Mouse (Mus musculus) liver, adult 2 months (tissue): ENCODE measurements around the gene Cmtr2. TPM values are rescaled to one million over a fixed set of nuclear protein-coding genes. Genes with fewer than 3 reads are reported as not detected.

Experiments
- DNase-seq: peaks from one replicate; pipeline ENCODE4 v3.0.0-alpha.2; 2011; ENCODE audit warnings: low read depth, low spot score; ENCODE audit errors: extremely low read depth
- H3K27ac ChIP-seq: fragments of 200-500 bp; replicated peaks from 2 replicates; pipeline ENCODE4 v1.5.1; 2012; ENCODE audit warnings: low read depth, mild to moderate bottlenecking, control low read depth, inconsistent platforms, low read length; ENCODE audit not compliant: insufficient read depth
- H3K27me3 ChIP-seq: fragments of 200-500 bp; 2 replicates; pipeline ENCODE4 v1.6.1; 2012; ENCODE audit warnings: mild to moderate bottlenecking, moderate library complexity, low read length, inconsistent platforms; ENCODE audit not compliant: control insufficient read depth, insufficient read depth
- H3K36me3 ChIP-seq: fragments of 200-500 bp; 2 replicates; pipeline ENCODE4 v1.6.1; 2012; ENCODE audit warnings: low read length, inconsistent platforms; ENCODE audit not compliant: control insufficient read depth, insufficient read depth
- H3K4me1 ChIP-seq: fragments of 200-500 bp; 2 replicates; pipeline ENCODE4 v1.6.1; 2011; ENCODE audit warnings: low read length; ENCODE audit not compliant: control insufficient read depth, insufficient read depth
- H3K4me3 ChIP-seq: fragments of 200-500 bp; 2 replicates; pipeline ENCODE4 v1.5.1; 2011; ENCODE audit warnings: low read depth, mild to moderate bottlenecking, control low read depth, low read length, moderate library complexity; ENCODE audit not compliant: insufficient read depth
- H3K79me2 ChIP-seq: fragments of 200-500 bp; 2 replicates; pipeline ENCODE4 v1.6.1; 2012; ENCODE audit warnings: inconsistent platforms, mild to moderate bottlenecking, low read length, moderate library complexity; ENCODE audit not compliant: control insufficient read depth, insufficient read depth
- H3K9ac ChIP-seq: fragments of 200-500 bp; 2 replicates; pipeline ENCODE4 v1.6.1; 2012; ENCODE audit warnings: low read depth, mild to moderate bottlenecking, control low read depth, inconsistent platforms, low read length
- CTCF ChIP-seq: fragments of 200-500 bp; IDR thresholded peaks from 2 replicates; pipeline ENCODE4 v1.5.1; 2011; ENCODE audit warnings: low read depth, low read length, control low read depth
- POLR2A ChIP-seq: fragments of 200-500 bp; IDR thresholded peaks from 2 replicates; pipeline ENCODE4 v1.6.1; 2011; ENCODE audit warnings: low read length, control low read depth; ENCODE audit not compliant: insufficient read depth; ENCODE audit errors: extremely low read depth
- WGBS: fragments of 180-500 bp; shearing (Covaris S2); methylation state at CpG from one replicate; pipeline ENCODE4 v1.1.7; 2018; 5-methylcytosine and 5-hydroxymethylcytosine counted together
- polyA plus RNA-seq: library from polyadenylated mRNA; depleted of rRNA; stranded (reverse); fragments of >200 nt; gene quantifications from 2 replicates; pipeline ENCODE4 v1.2.3, GENCODE M21; 2012; rRNA removed
- total RNA-seq: library from RNA; depleted of rRNA; stranded (reverse); fragments of >200 nt; gene quantifications from 2 replicates; pipeline ENCODE4 v1.2.3, GENCODE M21; 2014; rRNA removed

The Cmtr2 gene
- total and polyA plus RNA-seq, 2 experiments, result 1.7 to 3.7 TPM

- no peak overlapping the region for H3K4me3 ChIP-seq
- no peak for DNase-seq
- H3K9ac ChIP-seq, result no peak overlapping the region
Measured at GRCm38 (mm10) chr8:110267268-110267667, 51.8 kb downstream of the Cmtr2 start.

GRCm38 (mm10) chr8:110270659-110271058 is 55.2 kb downstream of the Cmtr2 start:
- H3K79me2 ChIP-seq, result no peaks in the 10 kb centered on the region
- no peak for TF ChIP-seq CTCF
- H3K9ac ChIP-seq, result no peak overlapping the region
- H3K36me3 ChIP-seq, result no peaks in the 10 kb centered on the region
- no peaks in the 10 kb centered on the region for H3K4me1 ChIP-seq
- no peak for DNase-seq
- H3K4me3 ChIP-seq, result no peak overlapping the region
- H3K27ac ChIP-seq, result no peak overlapping the region
- WGBS, result 81% methylated on average over 4 of the region's 4 CpGs
- no peaks in the 10 kb centered on the region for H3K27me3 ChIP-seq

More at GRCm38 (mm10) chr8:110267268-110267667, 51.8 kb downstream of the Cmtr2 start:
- 16% methylated on average over 12 of the region's 12 CpGs for WGBS
- H3K4me1 ChIP-seq, result no peaks in the 10 kb centered on the region
- no peaks in the 10 kb centered on the region for H3K27me3 ChIP-seq
- TF ChIP-seq POLR2A, result no peak
- TF ChIP-seq CTCF, result no peak
- no peaks in the 10 kb centered on the region for H3K36me3 ChIP-seq
- no peak overlapping the region for H3K27ac ChIP-seq
- H3K79me2 ChIP-seq, result no peaks in the 10 kb centered on the region

GRCm38 (mm10) chr8:110273394-110273793 is 57.9 kb downstream of the Cmtr2 start:
- DNase-seq, result no peak
- no peak for TF ChIP-seq POLR2A
- Histone ChIP-seq H3K27ac (no peak overlapping the region), H3K9ac (no peak overlapping the region), H3K27me3 (no peaks in the 10 kb centered on the region), H3K4me1 (no peaks in the 10 kb centered on the region), H3K36me3 (no peaks in the 10 kb centered on the region), H3K79me2 (no peaks in the 10 kb centered on the region), H3K4me3 (no peak overlapping the region)
- 64% methylated on average over 2 of the region's 2 CpGs for WGBS

Other genes with a start within 250 kb of the Cmtr2 start
- gene Tat, start 225.2 kb upstream of the Cmtr2 start, total RNA-seq, result 815 and 1,088 TPM in 2 replicates
- gene Tat, start 225.2 kb upstream of the Cmtr2 start, polyA plus RNA-seq, result 868 and 1,411 TPM in 2 replicates
- 0.18 and 0.20 TPM in 2 replicates for gene Chst4, start 175.9 kb upstream of the Cmtr2 start, total RNA-seq
- 0.22 and 0.39 TPM in 2 replicates for gene Chst4, start 175.9 kb upstream of the Cmtr2 start, polyA plus RNA-seq
- gene Zfp612, start 135.9 kb upstream of the Cmtr2 start, total RNA-seq, result 4.1 and 4.6 TPM in 2 replicates
- gene Zfp612, start 135.9 kb upstream of the Cmtr2 start, polyA plus RNA-seq, result 1.2 and 1.5 TPM in 2 replicates
- gene Gm21964, start 114.5 kb upstream of the Cmtr2 start, total RNA-seq, result not detected in 2 replicates
- not detected in 2 replicates for gene Gm21964, start 114.5 kb upstream of the Cmtr2 start, polyA plus RNA-seq
- gene Gm17720, start 112.9 kb upstream of the Cmtr2 start, total RNA-seq, result not detected in 2 replicates
- gene Gm17720, start 112.9 kb upstream of the Cmtr2 start, polyA plus RNA-seq, result not detected in 2 replicates
- gene Calb2, start 47.5 kb upstream of the Cmtr2 start, total RNA-seq, result not detected in 2 replicates
- not detected in 2 replicates for gene Calb2, start 47.5 kb upstream of the Cmtr2 start, polyA plus RNA-seq
- gene Hydin, start 51.3 kb downstream of the Cmtr2 start, total RNA-seq, result under 0.01 TPM in 1 of 2 replicates, not detected in the other
- gene Hydin, start 51.3 kb downstream of the Cmtr2 start, polyA plus RNA-seq, result not detected in 2 replicates